Mouse (Mus musculus): Measurements from ENCODE around the gene H2al1f. TPM values are rescaled to one million over a fixed set of nuclear protein-coding genes. Genes with fewer than 3 reads are reported as not detected.
"Not testable (repeated sequence)": the region's sequence is repeated elsewhere in the genome, so short reads cannot be mapped to it uniquely, and the experiment has no call there.

The H2al1f gene
- not detected in 2 replicates for polyA plus RNA-seq (2016; fragmentation: Nextera tagmentation; extraction: Ambion mirVana)

DNA sequence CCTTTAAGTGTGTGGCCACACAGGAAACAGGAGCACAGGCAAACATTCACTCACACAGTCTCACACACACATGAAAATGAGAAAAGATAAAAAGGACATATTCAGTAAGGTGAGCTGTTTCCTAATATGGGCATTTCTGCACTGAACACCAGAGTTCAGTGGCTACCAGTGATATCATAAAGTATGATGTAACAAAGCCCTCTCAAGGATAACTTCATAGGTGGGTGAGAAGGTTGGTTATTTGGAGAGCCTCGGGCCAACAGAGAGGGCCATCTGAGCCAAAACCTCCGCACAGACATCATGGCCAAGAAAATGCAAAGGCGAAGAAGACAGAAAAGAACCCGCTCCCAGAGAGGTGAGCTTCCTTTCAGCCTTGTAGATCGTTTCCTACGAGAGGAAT, at the start of gene H2al1f:
Gene H2al1f (plus strand): TSS at position 301 of the 400 bp plus-strand sequence.
- WGBS = no CpG with 5 or more reads among the region's 6 CpGs
- not testable (repeated sequence) for H3K9me3 ChIP-seq; H3K27me3 ChIP-seq (ENCODE audit: insufficient read depth, poor library complexity, severe bottlenecking); DNase-seq (ENCODE audit: low spot score); H3K27ac ChIP-seq; H3K4me1 ChIP-seq; H3K4me3 ChIP-seq; H3K36me3 ChIP-seq

DNA sequence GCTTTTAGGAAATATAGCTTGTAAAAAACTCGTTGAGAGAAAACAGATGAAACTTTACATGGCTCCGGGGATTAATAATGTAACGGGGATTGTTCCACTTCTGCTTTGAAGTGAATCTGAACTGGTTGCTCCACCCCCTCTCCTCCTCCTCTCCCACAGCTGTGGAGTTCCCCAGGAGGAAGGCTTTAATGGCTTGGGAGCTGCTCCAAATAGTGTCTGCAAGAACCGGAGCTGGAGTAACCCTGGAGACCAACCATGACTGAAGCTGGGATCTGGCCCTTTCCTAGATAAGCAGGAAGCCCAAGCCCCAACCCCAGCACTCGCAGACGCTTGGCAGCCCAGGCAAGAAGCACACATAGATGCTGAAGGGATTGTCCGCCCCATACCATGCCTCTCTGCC, 47.2 kb upstream of the H2al1f start:
- no peaks in the 10 kb centered on the region for H3K9me3 ChIP-seq
- peaks cover 20% of the 10 kb centered on the region; the same call in 1 of the 2 replicates for H3K27me3 ChIP-seq (ENCODE audit: insufficient read depth, poor library complexity, severe bottlenecking)
- H3K36me3 ChIP-seq = no peaks in the 10 kb centered on the region
- no peak overlapping the region for H3K4me3 ChIP-seq
- no peak for DNase-seq (ENCODE audit: low spot score)
- H3K4me1 ChIP-seq = no peaks in the 10 kb centered on the region
- H3K27ac ChIP-seq = no peak overlapping the region
- WGBS = 57% methylated on average over 7 of the region's 7 CpGs

DNA sequence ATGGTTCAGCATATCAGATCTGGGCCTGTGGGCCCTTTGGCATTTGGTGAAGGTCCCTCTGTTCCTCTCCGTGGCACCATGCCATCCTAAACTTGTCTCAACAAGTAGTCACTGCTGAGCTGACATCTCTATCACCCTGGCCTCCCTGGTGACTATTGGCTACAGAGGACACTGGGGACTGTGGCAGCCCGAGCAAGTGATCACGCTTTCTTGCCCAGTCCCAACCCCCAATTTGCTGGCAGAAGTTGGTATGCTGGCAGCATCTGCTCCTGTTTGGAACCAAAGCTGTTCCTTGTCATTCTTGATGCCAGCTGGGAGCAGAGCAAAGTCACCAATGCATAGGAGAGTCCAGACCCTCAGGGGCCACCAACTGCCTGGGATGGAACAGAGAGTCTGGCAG, 45.9 kb upstream of the H2al1f start:
- DNase-seq (ENCODE audit: low spot score) = no peak
- H3K27me3 ChIP-seq (ENCODE audit: insufficient read depth, poor library complexity, severe bottlenecking) = peaks cover 20% of the 10 kb centered on the region; the same call in 1 of the 2 replicates
- H3K4me1 ChIP-seq = no peaks in the 10 kb centered on the region
- H3K9me3 ChIP-seq = no peaks in the 10 kb centered on the region
- no peak overlapping the region for H3K27ac ChIP-seq
- no peaks in the 10 kb centered on the region for H3K36me3 ChIP-seq
- no peak overlapping the region for H3K4me3 ChIP-seq
- 73% methylated on average over 3 of the region's 3 CpGs for WGBS

DNA sequence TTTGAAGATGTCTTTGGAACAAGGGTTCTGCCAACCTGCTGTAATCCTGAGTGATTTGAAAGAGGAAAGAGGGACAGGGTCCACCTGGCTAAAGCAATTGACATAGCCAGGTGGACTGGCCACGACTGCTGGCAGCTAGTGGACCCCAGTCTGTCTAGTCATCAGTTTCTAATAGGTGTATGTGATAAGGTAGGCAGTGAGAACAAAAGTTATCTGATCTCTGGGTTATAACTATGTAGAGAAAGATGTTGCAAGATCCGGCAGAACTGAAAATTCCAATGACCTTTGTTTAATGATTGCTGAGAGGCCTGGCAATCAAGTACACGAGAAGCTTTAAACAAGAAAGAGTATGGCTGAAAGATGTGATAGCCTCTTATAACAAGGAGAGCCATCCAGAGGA, 41.8 kb upstream of the H2al1f start:
- Histone ChIP-seq H3K4me3 (no peak overlapping the region), H3K4me1 (no peaks in the 10 kb centered on the region), H3K27me3 (ENCODE audit: insufficient read depth, poor library complexity, severe bottlenecking) (peaks cover 19% of the 10 kb centered on the region; the same call in 1 of the 2 replicates), H3K27ac (no peak overlapping the region), H3K36me3 (no peaks in the 10 kb centered on the region), H3K9me3 (no peaks in the 10 kb centered on the region)
- no peak for DNase-seq (ENCODE audit: low spot score)
- WGBS = 76% methylated on average over 3 of the region's 3 CpGs

DNA sequence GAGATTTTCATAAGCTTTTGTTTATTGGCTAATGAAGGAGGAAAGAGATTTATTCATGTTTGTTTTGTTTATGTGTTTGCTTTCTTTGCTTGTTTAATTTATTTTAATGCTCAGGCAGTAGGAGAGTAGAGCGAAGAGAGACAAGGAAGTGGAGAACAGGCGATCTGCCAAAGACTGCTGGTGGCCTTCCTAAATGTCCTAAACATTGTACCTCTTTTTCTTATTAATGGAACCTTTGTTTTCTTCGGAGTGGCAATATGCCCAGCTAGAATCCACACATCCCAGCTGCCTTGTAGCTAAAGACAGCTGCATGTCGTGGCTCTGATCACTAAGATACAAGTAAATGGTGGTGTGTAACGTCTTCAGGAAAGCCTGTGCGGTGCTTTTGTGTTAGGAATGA, 37.9 kb upstream of the H2al1f start:
- H3K4me1 ChIP-seq = no peaks in the 10 kb centered on the region
- 73% methylated on average over 6 of the region's 6 CpGs for WGBS
- peaks cover 8% of the 10 kb centered on the region; the same call in 1 of the 2 replicates for H3K27me3 ChIP-seq (ENCODE audit: insufficient read depth, poor library complexity, severe bottlenecking)
- no peaks in the 10 kb centered on the region for H3K36me3 ChIP-seq
- H3K27ac ChIP-seq = no peak overlapping the region
- no peaks in the 10 kb centered on the region for H3K9me3 ChIP-seq
- DNase-seq (ENCODE audit: low spot score) = no peak
- H3K4me3 ChIP-seq = no peak overlapping the region

DNA sequence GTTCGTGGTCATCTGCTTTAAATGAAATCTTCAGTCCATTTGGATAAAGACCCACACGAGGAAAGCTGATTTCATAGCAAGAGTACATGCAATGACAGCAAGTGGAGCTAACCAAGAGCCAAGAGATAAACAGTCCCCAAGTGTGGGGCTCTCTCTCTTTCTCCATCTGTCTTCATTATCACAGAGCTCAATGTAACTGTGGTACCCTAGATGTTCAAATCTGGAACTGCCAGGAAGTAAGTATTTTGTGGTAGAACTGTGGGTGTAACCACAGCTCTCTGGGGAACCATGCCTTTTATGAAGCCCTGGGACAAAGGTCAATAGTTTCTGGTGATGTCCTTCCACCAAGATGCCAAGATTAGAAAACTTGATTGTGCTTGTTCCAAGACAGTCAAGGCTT, 34.2 kb upstream of the H2al1f start:
- no peak overlapping the region for H3K4me3 ChIP-seq
- no peak overlapping the region for H3K27ac ChIP-seq
- no peaks in the 10 kb centered on the region for H3K36me3 ChIP-seq
- H3K27me3 ChIP-seq (ENCODE audit: insufficient read depth, poor library complexity, severe bottlenecking) = peaks cover 8% of the 10 kb centered on the region; the same call in 1 of the 2 replicates
- no peak for DNase-seq (ENCODE audit: low spot score)
- H3K4me1 ChIP-seq = no peaks in the 10 kb centered on the region
- no peaks in the 10 kb centered on the region for H3K9me3 ChIP-seq
- 82% methylated on average over 2 of the region's 2 CpGs for WGBS

DNA sequence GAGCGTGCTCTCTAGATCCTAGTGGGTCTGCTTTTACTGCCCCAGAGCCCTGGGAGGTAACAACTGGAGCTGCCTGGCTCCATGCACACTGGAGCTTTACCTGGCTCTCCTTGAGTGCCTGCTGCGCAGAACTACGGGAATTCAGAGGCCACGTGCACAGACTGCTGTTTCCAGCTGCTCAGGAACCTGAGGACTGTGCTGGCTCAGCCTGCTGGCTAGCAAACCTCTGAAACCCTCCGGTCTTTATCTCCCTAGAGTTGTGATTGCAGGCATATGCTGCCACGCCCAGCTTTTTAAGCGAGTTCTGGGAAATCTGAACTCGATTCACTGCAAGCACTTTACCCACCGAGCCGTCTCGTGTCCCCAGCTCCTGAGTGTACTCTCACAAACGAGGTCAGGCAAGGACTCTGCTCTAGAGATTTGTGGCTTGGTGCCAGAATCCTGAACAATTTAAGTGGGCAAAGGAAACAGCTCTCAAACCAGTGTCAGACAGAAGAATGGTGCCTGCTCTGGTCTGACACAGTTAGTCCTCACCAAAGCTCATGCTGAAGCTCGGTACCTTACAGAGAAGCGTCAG, 26.6 kb upstream of the H2al1f start:
- DNase-seq (ENCODE audit: low spot score) = no peak
- Histone ChIP-seq H3K4me3 (no peak overlapping the region), H3K36me3 (no peaks in the 10 kb centered on the region), H3K9me3 (no peaks in the 10 kb centered on the region), H3K4me1 (no peaks in the 10 kb centered on the region), H3K27ac (no peak overlapping the region), H3K27me3 (ENCODE audit: insufficient read depth, poor library complexity, severe bottlenecking) (peaks cover 16% of the 10 kb centered on the region; the same call in 1 of the 2 replicates)
- 57% methylated on average over 14 of the region's 14 CpGs for WGBS

DNA sequence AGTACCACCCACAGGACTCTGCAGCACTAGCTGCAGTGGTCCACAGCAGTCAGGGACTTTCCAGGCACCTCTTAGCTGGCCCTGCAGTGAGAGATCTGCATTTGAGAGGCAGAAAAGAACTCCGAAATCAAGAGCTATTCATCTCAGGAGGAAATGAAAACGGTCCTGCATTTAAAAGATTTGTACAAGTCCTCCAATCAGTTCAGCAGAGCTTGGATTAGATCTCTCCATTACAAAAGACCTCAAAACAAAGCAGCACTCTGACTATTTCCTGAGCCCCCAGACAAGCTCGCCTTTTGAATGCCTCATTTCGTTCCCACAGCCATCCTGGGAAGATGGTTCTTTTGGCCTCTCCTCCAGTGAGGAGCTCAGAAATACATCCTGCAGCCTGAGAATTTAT, 25.7 kb upstream of the H2al1f start:
- no peak for DNase-seq (ENCODE audit: low spot score)
- Histone ChIP-seq H3K27ac (no peak overlapping the region), H3K4me3 (no peak overlapping the region), H3K4me1 (no peaks in the 10 kb centered on the region), H3K27me3 (ENCODE audit: insufficient read depth, poor library complexity, severe bottlenecking) (peaks cover 22% of the 10 kb centered on the region; the same call in 1 of the 2 replicates), H3K36me3 (no peaks in the 10 kb centered on the region), H3K9me3 (no peaks in the 10 kb centered on the region)
- WGBS = 58% methylated on average over 4 of the region's 4 CpGs

DNA sequence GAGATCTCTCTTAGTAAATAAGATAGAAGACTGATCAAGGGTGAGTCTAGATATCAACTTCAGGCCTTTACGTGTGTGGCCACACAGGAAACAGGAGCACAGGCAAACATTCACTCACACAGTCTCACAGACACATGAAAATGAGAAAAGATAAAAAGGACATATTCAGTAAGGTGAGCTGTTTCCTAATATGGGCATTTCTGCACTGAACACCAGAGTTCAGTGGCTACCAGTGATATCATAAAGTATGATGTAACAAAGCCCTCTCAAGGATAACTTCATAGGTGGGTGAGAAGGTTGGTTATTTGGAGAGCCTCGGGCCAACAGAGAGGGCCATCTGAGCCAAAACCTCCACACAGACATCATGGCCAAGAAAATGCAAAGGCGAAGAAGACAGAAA, 16.0 kb upstream of the H2al1f start, which contains the start of gene H2al1a:
Gene H2al1a (plus strand): TSS at position 301 of the 400 bp plus-strand sequence.
- H3K36me3 ChIP-seq; DNase-seq (ENCODE audit: low spot score): not testable (repeated sequence)
- no CpG with 5 or more reads among the region's 3 CpGs for WGBS

DNA sequence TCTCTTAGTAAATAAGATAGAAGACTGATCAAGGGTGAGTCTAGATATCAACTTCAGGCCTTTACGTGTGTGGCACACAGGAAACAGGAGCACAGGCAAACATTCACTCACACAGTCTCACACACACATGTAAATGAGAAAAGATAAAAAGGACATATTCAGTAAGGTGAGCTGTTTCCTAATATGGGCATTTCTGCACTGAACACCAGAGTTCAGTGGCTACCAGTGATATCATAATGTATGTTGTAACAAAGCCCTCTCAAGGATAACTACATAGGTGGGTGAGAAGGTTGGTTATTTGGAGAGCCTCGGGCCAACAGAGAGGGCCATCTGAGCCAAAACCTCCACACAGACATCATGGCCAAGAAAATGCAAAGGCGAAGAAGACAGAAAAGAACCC, 12.8 kb upstream of the H2al1f start, which contains the start of gene H2al1b:
Gene H2al1b (plus strand): TSS at position 301 of the 400 bp plus-strand sequence.
- H3K9me3 ChIP-seq; H3K27me3 ChIP-seq (ENCODE audit: insufficient read depth, poor library complexity, severe bottlenecking); H3K4me3 ChIP-seq; H3K27ac ChIP-seq; H3K4me1 ChIP-seq; H3K36me3 ChIP-seq; DNase-seq (ENCODE audit: low spot score): not testable (repeated sequence)
- 76% methylated on average over 1 of the region's 3 CpGs for WGBS

More for the DNA sequence above, 16.0 kb upstream of the H2al1f start, which contains the start of gene H2al1a:
- H3K27ac ChIP-seq; H3K27me3 ChIP-seq (ENCODE audit: insufficient read depth, poor library complexity, severe bottlenecking); H3K4me1 ChIP-seq; H3K9me3 ChIP-seq; H3K4me3 ChIP-seq: not testable (repeated sequence)

DNA sequence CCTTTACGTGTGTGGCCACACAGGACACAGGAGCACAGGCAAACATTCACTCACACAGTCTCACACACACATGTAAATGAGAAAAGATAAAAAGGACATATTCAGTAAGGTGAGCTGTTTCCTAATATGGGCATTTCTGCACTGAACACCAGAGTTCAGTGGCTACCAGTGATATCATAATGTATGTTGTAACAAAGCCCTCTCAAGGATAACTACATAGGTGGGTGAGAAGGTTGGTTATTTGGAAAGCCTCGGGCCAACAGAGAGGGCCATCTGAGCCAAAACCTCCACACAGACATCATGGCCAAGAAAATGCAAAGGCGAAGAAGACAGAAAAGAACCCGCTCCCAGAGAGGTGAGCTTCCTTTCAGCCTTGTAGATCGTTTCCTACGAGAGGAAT, 9.6 kb upstream of the H2al1f start, which contains the start of gene H2al1c:
Gene H2al1c (plus strand): TSS at position 301 of the 400 bp plus-strand sequence.
- H3K9me3 ChIP-seq; H3K4me1 ChIP-seq; H3K27ac ChIP-seq; H3K36me3 ChIP-seq; DNase-seq (ENCODE audit: low spot score); H3K4me3 ChIP-seq; H3K27me3 ChIP-seq (ENCODE audit: insufficient read depth, poor library complexity, severe bottlenecking): not testable (repeated sequence)
- 83% methylated on average over 2 of the region's 6 CpGs for WGBS

DNA sequence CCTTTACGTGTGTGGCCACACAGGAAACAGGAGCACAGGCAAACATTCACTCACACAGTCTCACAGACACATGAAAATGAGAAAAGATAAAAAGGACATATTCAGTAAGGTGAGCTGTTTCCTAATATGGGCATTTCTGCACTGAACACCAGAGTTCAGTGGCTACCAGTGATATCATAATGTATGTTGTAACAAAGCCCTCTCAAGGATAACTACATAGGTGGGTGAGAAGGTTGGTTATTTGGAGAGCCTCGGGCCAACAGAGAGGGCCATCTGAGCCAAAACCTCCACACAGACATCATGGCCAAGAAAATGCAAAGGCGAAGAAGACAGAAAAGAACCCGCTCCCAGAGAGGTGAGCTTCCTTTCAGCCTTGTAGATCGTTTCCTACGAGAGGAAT, 6.4 kb upstream of the H2al1f start, which contains the start of gene H2al1d:
Gene H2al1d (plus strand): TSS at position 301 of the 400 bp plus-strand sequence.
- no CpG with 5 or more reads among the region's 6 CpGs for WGBS
- DNase-seq (ENCODE audit: low spot score); H3K27me3 ChIP-seq (ENCODE audit: insufficient read depth, poor library complexity, severe bottlenecking); H3K9me3 ChIP-seq; H3K4me3 ChIP-seq; H3K4me1 ChIP-seq; H3K27ac ChIP-seq; H3K36me3 ChIP-seq: not testable (repeated sequence)

DNA sequence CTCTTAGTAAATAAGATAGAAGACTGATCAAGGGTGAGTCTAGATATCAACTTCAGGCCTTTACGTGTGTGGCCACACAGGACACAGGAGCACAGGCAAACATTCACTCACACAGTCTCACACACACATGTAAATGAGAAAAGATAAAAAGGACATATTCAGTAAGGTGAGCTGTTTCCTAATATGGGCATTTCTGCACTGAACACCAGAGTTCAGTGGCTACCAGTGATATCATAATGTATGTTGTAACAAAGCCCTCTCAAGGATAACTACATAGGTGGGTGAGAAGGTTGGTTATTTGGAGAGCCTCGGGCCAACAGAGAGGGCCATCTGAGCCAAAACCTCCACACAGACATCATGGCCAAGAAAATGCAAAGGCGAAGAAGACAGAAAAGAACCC, 3.3 kb upstream of the H2al1f start, which contains the start of gene H2al1e:
Gene H2al1e (plus strand): TSS at position 301 of the 400 bp plus-strand sequence.
- not testable (repeated sequence) for DNase-seq (ENCODE audit: low spot score); H3K4me3 ChIP-seq; H3K27me3 ChIP-seq (ENCODE audit: insufficient read depth, poor library complexity, severe bottlenecking); H3K36me3 ChIP-seq; H3K9me3 ChIP-seq; H3K4me1 ChIP-seq; H3K27ac ChIP-seq
- no CpG with 5 or more reads among the region's 3 CpGs for WGBS

Data from heart, embryonic 10.5 days (tissue).